Mouse (Mus musculus) MEL (cell line): ENCODE data around the gene Bmp7. TPM values are rescaled to one million over a fixed set of nuclear protein-coding genes. Genes with fewer than 3 reads are reported as not detected.
A peak's percentile ranks its signal among the peaks of the same experiment; 100 is the strongest.

Experiments
- DNase-seq: peaks from one replicate; pipeline ENCODE4 v3.0.0; 2011; ENCODE audit warnings: low read depth, low spot score
- H3K27ac ChIP-seq: 2 replicates; pipeline ENCODE4 v1.5.1; 2012; ENCODE audit warnings: low read depth, mild to moderate bottlenecking, control low read depth, low read length, moderate library complexity; ENCODE audit not compliant: control insufficient read depth
- H3K27me3 ChIP-seq, 2 experiments: fragments of 150-350 bp in 1 of 2; sonication (generic) in 1 of 2; 2 replicates each; pipeline ENCODE4 v1.6.1; 2012; ENCODE audit warnings: low read length in 2 of 2, mild to moderate bottlenecking in 2 of 2, improper control_type of control experiment in 1 of 2, moderate library complexity in 1 of 2; ENCODE audit not compliant: insufficient read depth in 2 of 2, control insufficient read depth in 1 of 2
- H3K36me3 ChIP-seq, 2 experiments: 2 replicates each; pipeline ENCODE4 v1.6.1; 2012 to 2014; ENCODE audit warnings: low read length in 2 of 2, improper control_type of control experiment in 1 of 2, inconsistent platforms in 1 of 2, mild to moderate bottlenecking in 1 of 2; ENCODE audit not compliant: insufficient read depth in 2 of 2, control insufficient read depth in 1 of 2
- H3K4me1 ChIP-seq, 2 experiments: fragments of 150-350 bp in 1 of 2; sonication (generic) in 1 of 2; 2 replicates each; pipeline ENCODE4 v1.6.1; 2012; ENCODE audit warnings: low read length in 2 of 2, improper control_type of control experiment in 1 of 2, mild to moderate bottlenecking in 1 of 2; ENCODE audit not compliant: insufficient read depth in 2 of 2, control insufficient read depth in 1 of 2
- H3K4me3 ChIP-seq, 2 experiments: fragments of 150-350 bp in 1 of 2; sonication (generic) in 1 of 2; 2 replicates each; pipeline ENCODE4 v1.5.1; 2012; ENCODE audit warnings: low read depth in 2 of 2, low read length in 2 of 2, mild to moderate bottlenecking in 2 of 2, moderate library complexity in 2 of 2, control low read depth in 1 of 2, improper control_type of control experiment in 1 of 2; ENCODE audit not compliant: control insufficient read depth in 1 of 2, insufficient read depth in 1 of 2
- H3K79me2 ChIP-seq: 2 replicates; pipeline ENCODE4 v1.6.1; 2012; ENCODE audit warnings: mild to moderate bottlenecking, low read length, moderate library complexity; ENCODE audit not compliant: control insufficient read depth, poor library complexity, insufficient read depth
- H3K9ac ChIP-seq: 2 replicates; pipeline ENCODE4 v1.6.1; 2012; ENCODE audit warnings: low read depth, mild to moderate bottlenecking, control low read depth, low read length, moderate library complexity; ENCODE audit not compliant: control insufficient read depth, poor library complexity, severe bottlenecking
- H3K9me3 ChIP-seq: fragments of 150-350 bp; sonication (generic); replicated peaks from 2 replicates; pipeline ENCODE4 v1.6.1; 2012; ENCODE audit warnings: mild to moderate bottlenecking, low read length, improper control_type of control experiment, moderate library complexity; ENCODE audit not compliant: insufficient read depth
- BHLHE40 ChIP-seq: IDR thresholded peaks from 2 replicates; pipeline ENCODE4 v1.6.1; 2012; ENCODE audit warnings: low read depth, mild to moderate bottlenecking, inconsistent platforms, low read length, improper control_type of control experiment, borderline replicate concordance
- CHD2 ChIP-seq: IDR thresholded peaks from 2 replicates; pipeline ENCODE4 v1.6.1; 2011; ENCODE audit warnings: low read length, improper control_type of control experiment
- CTCF ChIP-seq, 3 experiments: IDR thresholded peaks in 2 of 3; conservative IDR thresholded peaks in 1 of 3; 2 replicates each; pipeline ENCODE4 v1.5.1; 2011 to 2012; ENCODE audit warnings: low read length in 3 of 3, low read depth in 2 of 3, mild to moderate bottlenecking in 2 of 3, improper control_type of control experiment in 1 of 3, inconsistent platforms in 1 of 3, mixed read lengths in 1 of 3, moderate library complexity in 1 of 3; ENCODE audit not compliant: control insufficient read depth in 1 of 3, insufficient read depth in 1 of 3, poor library complexity in 1 of 3, severe bottlenecking in 1 of 3
- ETS1 ChIP-seq: IDR thresholded peaks from 2 replicates; pipeline ENCODE4 v1.6.1; 2012; ENCODE audit warnings: low read depth, mild to moderate bottlenecking, inconsistent platforms, low read length, improper control_type of control experiment, moderate library complexity
- GABPA ChIP-seq: IDR thresholded peaks from 2 replicates; pipeline ENCODE4 v1.6.1; 2012; ENCODE audit warnings: low read depth, mild to moderate bottlenecking, inconsistent platforms, low read length, improper control_type of control experiment, moderate library complexity
- GATA1 ChIP-seq: IDR thresholded peaks from 2 replicates; pipeline ENCODE4 v1.6.1; 2011; ENCODE audit warnings: low read depth, low read length, improper control_type of control experiment
- MEF2A ChIP-seq: IDR thresholded peaks from 2 replicates; pipeline ENCODE4 v1.6.1; 2014; ENCODE audit warnings: low read depth, mild to moderate bottlenecking, inconsistent platforms, low read length, improper control_type of control experiment; ENCODE audit not compliant: poor library complexity, insufficient replicate concordance, severe bottlenecking; ENCODE audit errors: extremely low read depth
- MXI1 ChIP-seq: IDR thresholded peaks from 2 replicates; pipeline ENCODE4 v1.6.1; 2011; ENCODE audit warnings: mild to moderate bottlenecking, low read depth, low read length, improper control_type of control experiment
- MYB ChIP-seq: IDR thresholded peaks from 2 replicates; pipeline ENCODE4 v1.6.1; 2011; ENCODE audit warnings: mild to moderate bottlenecking, low read depth, low read length, improper control_type of control experiment
- MYC ChIP-seq: IDR thresholded peaks from 2 replicates; pipeline ENCODE4 v1.6.1; 2011; ENCODE audit warnings: low read depth, mild to moderate bottlenecking, low read length, improper control_type of control experiment, moderate library complexity
- NRF1 ChIP-seq: IDR thresholded peaks from 2 replicates; pipeline ENCODE4 v1.6.1; 2014; ENCODE audit warnings: low read depth, mild to moderate bottlenecking, inconsistent platforms, low read length, improper control_type of control experiment, moderate library complexity; ENCODE audit not compliant: poor library complexity, insufficient read depth, severe bottlenecking
- POLR2AphosphoS2 ChIP-seq: IDR thresholded peaks from 2 replicates; pipeline ENCODE4 v1.6.1; 2011; ENCODE audit warnings: low read length, improper control_type of control experiment
- SIN3A ChIP-seq: IDR thresholded peaks from 2 replicates; pipeline ENCODE4 v1.6.1; 2012; ENCODE audit warnings: low read length, improper control_type of control experiment, inconsistent platforms
- TBP ChIP-seq: IDR thresholded peaks from 2 replicates; pipeline ENCODE4 v1.8.0; 2011; ENCODE audit warnings: low read depth, low read length, improper control_type of control experiment
- TCF12 ChIP-seq: IDR thresholded peaks from 2 replicates; pipeline ENCODE4 v1.6.1; 2014; ENCODE audit warnings: low read depth, mild to moderate bottlenecking, inconsistent platforms, low read length, improper control_type of control experiment, moderate library complexity
- ZC3H11A ChIP-seq: IDR thresholded peaks from 2 replicates; pipeline ENCODE4 v1.6.1; 2012; ENCODE audit warnings: low read depth, mild to moderate bottlenecking, inconsistent platforms, low read length, improper control_type of control experiment
- ZMIZ1 ChIP-seq: IDR thresholded peaks from 2 replicates; pipeline ENCODE4 v1.6.1; 2012; ENCODE audit warnings: low read depth, mild to moderate bottlenecking, inconsistent platforms, low read length, improper control_type of control experiment, moderate library complexity
- ZNF384 ChIP-seq: IDR thresholded peaks from 2 replicates; pipeline ENCODE4 v1.6.1; 2012; ENCODE audit warnings: low read depth, mild to moderate bottlenecking, inconsistent platforms, low read length, improper control_type of control experiment
- polyA plus RNA-seq, 2 experiments: library from polyadenylated mRNA; stranded (reverse) in 1 of 2; unstranded in 1 of 2; fragments of >175 nt in 1 of 2; fragments of >200 nt in 1 of 2; gene quantifications; 2 replicates each; pipeline versions ENCODE4 v1.2.1 to v1.2.4; 2012; ENCODE audit warnings: low replicate concordance in 2 of 2, low read depth in 1 of 2; ENCODE audit not compliant: insufficient read length in 2 of 2, insufficient read depth in 1 of 2, missing spikeins in 1 of 2
- total RNA-seq: library from RNA; depleted of rRNA; stranded (reverse); fragments of 300-350 nt; gene quantifications from 2 replicates; pipeline ENCODE4 v1.2.3, GENCODE M21; 2012

Gene Bmp7
- total and polyA plus RNA-seq, 3 experiments, result not detected

DNA sequence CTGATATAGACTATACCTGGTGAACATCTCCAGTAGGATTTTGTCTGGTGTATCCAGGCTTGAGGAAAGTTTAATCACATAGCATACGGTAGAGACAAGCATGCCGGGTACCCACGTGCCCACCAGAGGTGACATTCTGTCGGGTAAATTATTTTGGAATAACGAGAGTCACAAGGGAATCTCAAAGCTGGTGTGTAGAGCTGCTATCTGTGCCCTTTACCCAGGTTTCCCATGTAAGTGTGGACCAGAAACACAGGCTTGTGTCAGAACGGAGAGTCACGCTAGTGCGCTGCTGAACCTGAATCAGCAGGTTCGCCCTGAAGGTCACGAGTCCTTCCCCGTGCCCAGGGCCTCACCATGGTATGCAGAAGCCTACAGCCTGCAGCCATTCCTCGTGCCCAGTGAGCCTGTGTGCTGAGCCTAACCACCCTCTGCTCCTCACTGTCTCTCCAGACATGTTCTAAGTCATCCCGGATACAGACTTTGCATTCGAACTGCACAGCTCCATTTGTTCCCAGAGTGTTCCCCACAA lies 10.2 kb downstream of the Bmp7 start:
- Histone ChIP-seq H3K36me3 (no peaks in the 10 kb centered on the region), H3K27me3 (no peaks in the 10 kb centered on the region)
- DNase-seq, result no peak
- no peak for TF ChIP-seq CHD2
- TF ChIP-seq ETS1, result no peak
- TF ChIP-seq POLR2AphosphoS2, result no peak
- no peak for TF ChIP-seq MYC
- TF ChIP-seq SIN3A, result no peak
- TF ChIP-seq TCF12, result no peak
- TF ChIP-seq NRF1, result no peak
- TF ChIP-seq MYB, result no peak
- TF ChIP-seq MEF2A, result no peak
- TF ChIP-seq GATA1, result no peak
- TF ChIP-seq TBP, result no peak
- TF ChIP-seq MXI1, result no peak
- TF ChIP-seq, all 39 proteins: peak for 0
- H3K27ac ChIP-seq, result no peak overlapping the region
- H3K4me3 ChIP-seq, result no peak overlapping the region
- no peak overlapping the region for H3K9ac ChIP-seq
- no peaks in the 10 kb centered on the region for H3K9me3 ChIP-seq
- no peaks in the 10 kb centered on the region for H3K4me1 ChIP-seq
- H3K79me2 ChIP-seq, result no peaks in the 10 kb centered on the region

DNA sequence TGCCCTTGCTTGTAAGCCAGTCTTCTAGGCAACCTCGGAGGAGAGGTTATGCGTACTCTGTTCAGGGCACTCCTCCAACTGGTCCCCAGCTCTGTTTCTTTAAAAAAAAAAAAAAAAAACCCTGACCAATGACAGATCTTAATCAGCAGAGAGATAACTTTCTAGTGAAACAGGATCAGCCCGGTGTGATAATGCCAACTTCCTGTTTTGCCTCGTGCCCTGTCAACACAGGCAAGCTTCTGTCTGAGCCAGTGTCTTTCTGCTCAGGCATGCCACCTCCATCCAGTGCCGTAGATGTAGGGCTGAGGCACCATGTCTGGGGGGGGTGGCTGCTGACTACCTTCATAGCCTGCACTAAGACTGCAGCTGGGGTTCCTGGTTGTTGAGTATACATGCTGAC lies 12.5 kb downstream of the Bmp7 start:
- no peak overlapping the region for H3K27ac ChIP-seq
- H3K4me3 ChIP-seq, result no peak overlapping the region
- H3K4me1 ChIP-seq, result no peaks in the 10 kb centered on the region
- H3K79me2 ChIP-seq, result no peaks in the 10 kb centered on the region
- DNase-seq, result no peak
- TF ChIP-seq CHD2 (no peak), ZMIZ1 (no peak), ZNF384 (0 out of 2 replicates have a peak, but pooled peaks have one; percentile 40)
- TF ChIP-seq, all 39 proteins: peak for 1
- no peaks in the 10 kb centered on the region for H3K9me3 ChIP-seq
- H3K36me3 ChIP-seq, result no peaks in the 10 kb centered on the region
- H3K9ac ChIP-seq, result no peak overlapping the region
- no peaks in the 10 kb centered on the region for H3K27me3 ChIP-seq

DNA sequence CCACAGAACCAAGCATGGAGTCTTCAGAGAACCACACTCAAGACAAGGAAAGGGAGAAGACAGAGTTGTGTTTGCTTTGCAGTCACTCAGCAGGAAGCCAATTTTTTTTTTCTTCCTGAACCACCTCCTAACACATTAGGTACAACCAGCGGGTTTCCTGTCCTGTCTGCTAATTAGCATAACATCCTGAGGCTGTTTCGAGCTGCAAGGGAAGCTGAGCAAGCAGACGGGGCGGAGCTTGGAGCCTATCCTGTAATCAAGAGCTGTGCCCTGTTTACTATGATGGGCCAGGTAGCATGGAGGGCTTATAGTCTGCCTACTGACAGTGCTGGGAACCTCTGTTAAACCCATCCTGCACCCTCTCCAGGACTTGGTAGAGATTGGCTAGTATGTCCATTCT lies 13.8 kb downstream of the Bmp7 start:
- Histone ChIP-seq H3K27me3 (no peaks in the 10 kb centered on the region), H3K9me3 (no peaks in the 10 kb centered on the region), H3K27ac (no peak overlapping the region), H3K79me2 (no peaks in the 10 kb centered on the region), H3K4me3 (no peak overlapping the region), H3K4me1 (no peaks in the 10 kb centered on the region), H3K36me3 (no peaks in the 10 kb centered on the region), H3K9ac (no peak overlapping the region)
- no peak for DNase-seq
- TF ChIP-seq MYC, result no peak
- TF ChIP-seq BHLHE40, result no peak
- TF ChIP-seq ETS1, result no peak
- no peak for TF ChIP-seq POLR2AphosphoS2
- no peak for TF ChIP-seq GABPA
- no peak for TF ChIP-seq MYB
- TF ChIP-seq CTCF (IDR thresholded peaks at IDR 0.05 in 2 of 3, conservative IDR thresholded peaks at IDR 0.05 in 1 of 3; ENCODE audit: control insufficient read depth in 1 of 3, insufficient read depth in 1 of 3, low read depth in 2 of 3, low read length in 3 of 3, poor library complexity in 1 of 3, severe bottlenecking in 1 of 3), result no peak
- no peak for TF ChIP-seq CHD2
- TF ChIP-seq ZC3H11A, result no peak
